Mouse (Mus musculus): ENCODE measurements around the gene 2010300C02Rik.

DNA sequence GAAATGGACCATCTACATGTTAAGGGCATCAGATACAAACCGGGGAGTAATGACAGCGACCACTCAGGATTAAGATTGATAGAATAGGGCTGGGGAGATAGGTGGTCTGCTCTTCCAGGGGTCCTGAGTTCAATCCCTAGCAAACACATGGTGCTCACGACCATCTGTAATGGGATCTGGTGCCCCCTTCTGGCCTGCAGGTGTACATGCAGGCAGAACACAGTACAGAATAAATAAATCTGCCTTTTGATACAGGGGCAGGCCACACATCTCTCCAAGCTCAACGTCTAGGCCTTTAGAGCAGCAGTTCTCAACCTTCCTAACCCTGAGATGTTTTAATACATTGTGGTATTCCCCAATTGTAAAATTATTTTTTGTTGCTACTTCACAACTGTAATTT, 85.2 kb downstream of the 2010300C02Rik start:
- TF ChIP-seq FLI1 (IDR thresholded peaks at IDR 0.05; ENCODE audit: low read length) = no peak
- TF ChIP-seq GATA1 (IDR thresholded peaks at IDR 0.05; ENCODE audit: borderline replicate concordance, low read length) = no peak
